Mouse (Mus musculus): ENCODE results near the gene Olfr103. TPM values are rescaled to one million over a fixed set of nuclear protein-coding genes. Genes with fewer than 3 reads are reported as not detected.

Olfr103 gene
- polyA plus RNA-seq, 1 experiment = not detected

- no peak for TF ChIP-seq CEBPB (IDR thresholded peaks at IDR 0.05; ENCODE audit: insufficient read depth, poor library complexity, severe bottlenecking)
- Histone ChIP-seq H3K4me3 (no peak overlapping the region), H3ac (ENCODE audit: control insufficient read depth, insufficient read length) (no peak overlapping the region), H3K4me2 (ENCODE audit: low read depth) (no peak overlapping the region), H3K36me3 (ENCODE audit: control insufficient read depth, insufficient read depth) (no peaks in the 10 kb centered on the region), H3K79me2 (ENCODE audit: control insufficient read depth, insufficient read depth) (no peaks in the 10 kb centered on the region), H3K27me3 (ENCODE audit: control insufficient read depth, insufficient read depth, insufficient read length) (no peaks in the 10 kb centered on the region)
These were observed 29.3 kb downstream of the Olfr103 start for GRCm38 (mm10) chr17:37310146-37310699.

DNA sequence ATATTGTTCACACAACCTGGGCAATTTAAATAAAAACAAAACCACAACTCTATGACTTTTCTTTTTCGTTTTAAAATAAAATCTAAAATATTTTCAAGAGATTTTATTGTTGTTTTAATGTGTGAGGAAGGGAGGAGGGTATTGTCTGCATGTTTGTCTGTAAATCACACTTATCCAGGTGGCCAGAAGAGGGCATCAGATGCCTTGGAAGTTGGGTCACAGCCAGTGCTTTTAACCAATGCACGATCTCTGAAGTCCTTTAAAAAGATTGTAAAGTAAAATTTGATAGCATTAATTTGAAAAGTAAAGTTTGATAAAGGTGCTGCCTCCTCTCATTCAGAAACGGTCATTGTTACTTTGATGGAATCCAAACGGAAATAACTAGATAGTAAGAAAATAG lies 31.0 kb downstream of the Olfr103 start:
- H3K79me2 ChIP-seq (ENCODE audit: control insufficient read depth, insufficient read depth) = no peaks in the 10 kb centered on the region
- H3ac ChIP-seq (ENCODE audit: control insufficient read depth, insufficient read length) = no peak overlapping the region
- H3K27me3 ChIP-seq (ENCODE audit: control insufficient read depth, insufficient read depth, insufficient read length) = no peaks in the 10 kb centered on the region
- H3K36me3 ChIP-seq (ENCODE audit: control insufficient read depth, insufficient read depth) = no peaks in the 10 kb centered on the region
- H3K4me3 ChIP-seq = no peak overlapping the region
- H3K4me2 ChIP-seq (ENCODE audit: low read depth) = no peak overlapping the region
- no peak for TF ChIP-seq TCF3 (IDR thresholded peaks at IDR 0.05; ENCODE audit: insufficient read length, low read depth)
- TF ChIP-seq REST (IDR thresholded peaks at IDR 0.05; ENCODE audit: insufficient read depth, insufficient read length) = no peak
- TF ChIP-seq USF1 (IDR thresholded peaks at IDR 0.05; ENCODE audit: low read depth) = no peak
- TF ChIP-seq E2F4 (IDR thresholded peaks at IDR 0.05; ENCODE audit: insufficient read depth) = no peak
- TF ChIP-seq MYOD1 (IDR thresholded peaks at IDR 0.05; ENCODE audit: control insufficient read depth in 1 of 3, insufficient read length in 2 of 3, low read depth in 2 of 3) = no peak
- no peak for TF ChIP-seq POLR2AphosphoS2 (IDR thresholded peaks at IDR 0.05; ENCODE audit: insufficient read length, low read depth)
- no peak for TF ChIP-seq CEBPB (IDR thresholded peaks at IDR 0.05; ENCODE audit: insufficient read depth, poor library complexity, severe bottlenecking)

GRCm38 (mm10) chr17:37304213-37304612 lies 35.3 kb downstream of the Olfr103 start, which contains the start of gene Olfr101:
Gene Olfr101, minus strand, starts transcription at chr17:37304313.
- Histone ChIP-seq H3ac (ENCODE audit: control insufficient read depth, insufficient read length) (no peak within 1 kb of the TSS), H3K4me3 (no peak within 1 kb of the TSS), H3K79me2 (ENCODE audit: control insufficient read depth, insufficient read depth) (no peaks in the 10 kb centered on the region), H3K27me3 (ENCODE audit: control insufficient read depth, insufficient read depth, insufficient read length) (no peaks in the 10 kb centered on the region), H3K4me2 (ENCODE audit: low read depth) (no peak within 1 kb of the TSS), H3K36me3 (ENCODE audit: control insufficient read depth, insufficient read depth) (no peaks in the 10 kb centered on the region)
- TF ChIP-seq CEBPB (IDR thresholded peaks at IDR 0.05; ENCODE audit: insufficient read depth, poor library complexity, severe bottlenecking) = no peak
- no peak for TF ChIP-seq TCF12 (IDR thresholded peaks at IDR 0.05; ENCODE audit: insufficient read depth, poor library complexity, severe bottlenecking)
- no peak for TF ChIP-seq TCF3 (IDR thresholded peaks at IDR 0.05; ENCODE audit: insufficient read length, low read depth)
- TF ChIP-seq SRF (IDR thresholded peaks at IDR 0.05; ENCODE audit: control insufficient read depth, insufficient read length, low read depth) = no peak
- no peak for TF ChIP-seq POLR2A (IDR thresholded peaks at IDR 0.05; ENCODE audit: insufficient read length, low read depth)
- TF ChIP-seq MYOD1 (IDR thresholded peaks at IDR 0.05; ENCODE audit: control insufficient read depth in 1 of 3, insufficient read length in 2 of 3, low read depth in 2 of 3) = no peak
- no peak for TF ChIP-seq MYOG (IDR thresholded peaks at IDR 0.05; ENCODE audit: control insufficient read depth in 1 of 3, insufficient read depth in 1 of 3, insufficient read length in 2 of 3, low read depth in 2 of 3)
- TF ChIP-seq E2F4 (IDR thresholded peaks at IDR 0.05; ENCODE audit: insufficient read depth) = no peak
- TF ChIP-seq POLR2AphosphoS2 (IDR thresholded peaks at IDR 0.05; ENCODE audit: insufficient read length, low read depth) = no peak
- no peak for TF ChIP-seq MAX (IDR thresholded peaks at IDR 0.05; ENCODE audit: low read depth)
- no peak for TF ChIP-seq USF1 (IDR thresholded peaks at IDR 0.05; ENCODE audit: low read depth)

Other genes starting within 250 kb of the Olfr103 start
- not detected for gene Olfr91, start 241.4 kb downstream of the Olfr103 start, polyA plus RNA-seq (2012; fragmentation: generic; extraction: Trizol)
- gene Olfr92, start 219.6 kb downstream of the Olfr103 start, polyA plus RNA-seq (2012; fragmentation: generic; extraction: Trizol) = not detected
- gene Olfr93, start 178.2 kb downstream of the Olfr103 start, polyA plus RNA-seq (2012; fragmentation: generic; extraction: Trizol) = not detected
- gene Ubd, start 145.8 kb downstream of the Olfr103 start, polyA plus RNA-seq (2012; fragmentation: generic; extraction: Trizol) = not detected
- not detected for gene Olfr94, start 138.7 kb downstream of the Olfr103 start, polyA plus RNA-seq (2012; fragmentation: generic; extraction: Trizol)
- gene Olfr95, start 126.6 kb downstream of the Olfr103 start, polyA plus RNA-seq (2012; fragmentation: generic; extraction: Trizol) = not detected
- gene Olfr96, start 119.6 kb downstream of the Olfr103 start, polyA plus RNA-seq (2012; fragmentation: generic; extraction: Trizol) = not detected
- not detected for gene Olfr97, start 102.4 kb downstream of the Olfr103 start, polyA plus RNA-seq (2012; fragmentation: generic; extraction: Trizol)
- gene Olfr98, start 75.9 kb downstream of the Olfr103 start, polyA plus RNA-seq (2012; fragmentation: generic; extraction: Trizol) = not detected
- gene H2-M3, start 69.5 kb downstream of the Olfr103 start, polyA plus RNA-seq (2012; fragmentation: generic; extraction: Trizol) = 4.3 TPM
- 0.02 TPM for gene Olfr99, start 56.2 kb downstream of the Olfr103 start, polyA plus RNA-seq (2012; fragmentation: generic; extraction: Trizol)
- gene Olfr101, start 35.4 kb downstream of the Olfr103 start, polyA plus RNA-seq (2012; fragmentation: generic; extraction: Trizol) = not detected
- not detected for gene Olfr102, start 22.6 kb downstream of the Olfr103 start, polyA plus RNA-seq (2012; fragmentation: generic; extraction: Trizol)
- gene Olfr104-ps, start 19.9 kb upstream of the Olfr103 start, polyA plus RNA-seq (2012; fragmentation: generic; extraction: Trizol) = not detected
- not detected for gene Olfr105-ps, start 39.3 kb upstream of the Olfr103 start, polyA plus RNA-seq (2012; fragmentation: generic; extraction: Trizol)
- gene Olfr106-ps, start 50.7 kb upstream of the Olfr103 start, polyA plus RNA-seq (2012; fragmentation: generic; extraction: Trizol) = not detected
- gene Olfr107, start 59.5 kb upstream of the Olfr103 start, polyA plus RNA-seq (2012; fragmentation: generic; extraction: Trizol) = not detected
- gene Olfr108, start 105.8 kb upstream of the Olfr103 start, polyA plus RNA-seq (2012; fragmentation: generic; extraction: Trizol) = not detected
- not detected for gene Olfr109, start 119.2 kb upstream of the Olfr103 start, polyA plus RNA-seq (2012; fragmentation: generic; extraction: Trizol)
- gene H2-M2, start 143.9 kb upstream of the Olfr103 start, polyA plus RNA-seq (2012; fragmentation: generic; extraction: Trizol) = not detected
- not detected for gene Olfr110, start 152.8 kb upstream of the Olfr103 start, polyA plus RNA-seq (2012; fragmentation: generic; extraction: Trizol)
- not detected for gene Olfr111, start 168.3 kb upstream of the Olfr103 start, polyA plus RNA-seq (2012; fragmentation: generic; extraction: Trizol)
- gene Olfr112, start 229.8 kb upstream of the Olfr103 start, polyA plus RNA-seq (2012; fragmentation: generic; extraction: Trizol) = not detected
- not detected for gene Olfr113, start 238.0 kb upstream of the Olfr103 start, polyA plus RNA-seq (2012; fragmentation: generic; extraction: Trizol)